Mouse (Mus musculus) spleen, adult 12 weeks (tissue): ENCODE results near the gene Hist1h4d.
"Not testable (repeated sequence)": the region's sequence is repeated elsewhere in the genome, so short reads cannot be mapped to it uniquely, and the experiment has no call there.

Experiments
- DNase-seq: peaks from one replicate; pipeline ENCODE4 v3.0.0; 2022; ENCODE audit warnings: low spot score

Hist1h4d gene

DNA sequence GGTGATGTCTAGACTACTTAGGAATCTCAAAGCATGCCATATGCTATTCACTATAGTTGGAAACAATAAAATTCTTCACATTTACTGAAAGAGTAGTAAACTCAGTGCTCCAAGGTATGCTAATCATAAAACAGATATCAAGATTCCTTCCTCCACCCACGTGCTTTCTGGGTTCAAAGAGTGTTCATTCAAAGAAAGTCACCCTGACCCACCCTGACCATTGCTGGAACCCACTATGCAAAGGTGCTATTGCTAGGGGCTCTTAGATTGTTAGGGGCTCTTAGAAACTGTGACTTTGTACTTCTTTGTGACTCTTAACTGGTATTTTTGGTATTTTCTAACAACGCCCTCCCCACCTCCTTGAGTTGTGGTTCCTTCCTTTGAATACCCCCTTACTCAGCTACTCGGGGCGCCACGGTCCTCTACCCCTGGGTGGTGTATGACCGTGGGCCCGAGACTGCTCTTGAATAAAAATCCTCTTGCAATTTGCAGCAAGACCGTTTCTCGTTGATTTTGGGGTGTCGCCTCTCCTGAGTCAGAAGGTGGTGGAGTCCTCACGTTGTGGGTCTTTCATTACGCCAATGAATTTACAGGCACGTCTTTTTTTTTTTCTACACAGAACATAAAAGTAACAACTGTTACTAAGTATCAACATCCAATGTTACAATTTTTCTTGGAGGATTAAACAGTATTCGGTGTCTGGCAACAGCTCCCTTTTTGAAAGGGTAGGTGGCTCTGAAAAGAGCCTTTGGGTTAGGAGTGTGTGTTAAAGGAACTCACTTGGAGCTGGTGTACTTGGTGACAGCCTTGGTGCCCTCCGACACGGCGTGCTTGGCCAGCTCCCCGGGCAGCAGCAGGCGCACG lies 8.1 kb upstream of the Hist1h4d start:
- DNase-seq, result not testable (repeated sequence)

DNA sequence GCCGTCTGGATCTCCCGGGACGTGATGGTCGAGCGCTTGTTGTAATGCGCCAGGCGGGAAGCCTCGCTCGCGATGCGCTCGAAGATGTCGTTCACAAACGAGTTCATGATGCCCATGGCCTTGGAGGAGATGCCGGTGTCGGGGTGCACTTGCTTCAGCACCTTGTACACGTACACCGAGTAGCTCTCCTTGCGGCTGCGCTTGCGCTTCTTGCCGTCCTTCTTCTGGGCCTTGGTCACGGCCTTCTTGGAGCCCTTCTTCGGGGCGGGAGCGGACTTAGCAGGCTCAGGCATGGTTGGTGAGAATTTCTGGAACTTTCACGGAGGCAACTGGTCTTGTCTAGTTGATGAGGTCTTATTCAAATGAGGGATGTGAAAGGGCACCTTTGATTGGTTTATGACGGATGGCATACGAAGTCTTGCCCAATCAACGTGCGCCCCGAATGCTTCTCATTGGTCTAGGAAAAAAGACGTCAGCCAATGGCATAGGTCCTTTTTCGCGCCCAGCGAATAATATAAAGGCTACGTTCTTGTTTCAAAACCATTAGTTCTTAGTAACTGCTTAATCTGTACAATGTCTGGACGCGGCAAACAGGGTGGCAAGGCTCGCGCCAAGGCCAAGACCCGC lies 7.4 kb upstream of the Hist1h4d start, which contains the start of the genes Hist1h2bf and Hist1h2ad:
Hist1h2bf (minus strand) TSS at position 299 of the 627 bp plus-strand sequence.
Hist1h2ad (plus strand) TSS at position 484 of the 627 bp plus-strand sequence.
- DNase-seq, result peak; percentile 85

DNA sequence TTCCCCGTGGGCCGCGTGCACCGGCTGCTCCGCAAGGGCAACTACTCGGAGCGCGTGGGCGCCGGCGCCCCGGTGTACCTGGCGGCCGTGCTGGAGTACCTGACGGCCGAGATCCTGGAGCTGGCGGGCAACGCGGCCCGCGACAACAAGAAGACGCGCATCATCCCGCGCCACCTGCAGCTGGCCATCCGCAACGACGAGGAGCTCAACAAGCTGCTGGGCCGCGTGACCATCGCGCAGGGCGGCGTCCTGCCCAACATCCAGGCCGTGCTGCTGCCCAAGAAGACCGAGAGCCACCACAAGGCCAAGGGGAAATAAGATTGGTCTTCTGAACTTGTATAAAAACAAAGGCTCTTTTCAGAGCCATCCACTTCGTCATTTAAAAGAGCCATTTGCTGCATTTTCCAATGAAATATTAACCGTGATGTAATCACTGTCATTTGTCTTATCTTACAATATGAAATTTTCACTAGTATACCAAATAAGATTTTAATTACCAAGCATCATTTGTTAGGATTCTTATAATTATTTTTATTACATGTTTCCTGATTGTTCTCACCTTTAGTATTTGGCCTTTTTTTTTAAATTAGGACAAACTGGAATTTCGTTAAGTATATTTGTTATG lies 6.7 kb upstream of the Hist1h4d start:
- not testable (repeated sequence) for DNase-seq

DNA sequence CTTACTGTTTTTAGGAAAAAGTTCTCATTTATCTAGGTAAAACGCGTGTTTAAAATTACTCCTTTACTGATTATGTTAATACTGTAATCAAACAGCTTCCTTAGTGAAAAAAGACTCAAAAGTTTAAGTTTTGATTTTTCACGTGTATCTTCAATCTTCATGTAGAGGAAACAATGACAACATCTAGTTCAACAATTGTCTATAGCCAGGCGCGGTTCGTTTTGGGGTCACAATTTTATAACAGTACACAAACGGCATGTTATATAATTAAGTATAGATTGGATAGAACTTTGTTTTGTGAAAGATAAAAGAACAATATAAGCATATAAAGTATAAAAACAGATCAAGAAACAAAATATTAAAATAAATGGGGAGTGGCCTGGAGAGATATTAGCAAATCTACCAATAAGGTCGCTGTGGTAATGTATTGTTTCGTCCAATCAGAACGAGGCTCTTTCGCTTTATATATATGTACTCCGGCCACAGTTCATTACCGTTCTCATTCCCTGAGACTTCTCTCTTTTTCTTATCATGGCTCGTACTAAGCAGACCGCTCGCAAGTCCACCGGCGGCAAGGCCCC lies 6.0 kb upstream of the Hist1h4d start, which contains the start of gene Hist1h3d:
Hist1h3d (plus strand) TSS at position 493 of the 581 bp plus-strand sequence.
- peak; percentile 76 for DNase-seq

DNA sequence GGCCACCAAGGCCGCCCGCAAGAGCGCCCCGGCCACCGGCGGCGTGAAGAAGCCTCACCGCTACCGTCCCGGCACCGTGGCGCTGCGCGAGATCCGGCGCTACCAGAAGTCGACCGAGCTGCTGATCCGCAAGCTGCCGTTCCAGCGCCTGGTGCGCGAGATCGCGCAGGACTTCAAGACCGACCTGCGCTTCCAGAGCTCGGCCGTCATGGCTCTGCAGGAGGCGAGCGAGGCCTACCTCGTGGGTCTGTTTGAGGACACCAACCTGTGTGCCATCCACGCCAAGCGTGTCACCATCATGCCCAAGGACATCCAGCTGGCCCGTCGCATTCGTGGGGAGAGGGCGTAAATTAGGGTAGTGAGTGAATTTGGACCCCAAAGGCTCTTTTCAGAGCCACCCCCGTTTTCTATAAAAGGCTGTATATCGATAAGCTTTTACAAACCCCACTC lies 5.5 kb upstream of the Hist1h4d start:
- not testable (repeated sequence) for DNase-seq

DNA sequence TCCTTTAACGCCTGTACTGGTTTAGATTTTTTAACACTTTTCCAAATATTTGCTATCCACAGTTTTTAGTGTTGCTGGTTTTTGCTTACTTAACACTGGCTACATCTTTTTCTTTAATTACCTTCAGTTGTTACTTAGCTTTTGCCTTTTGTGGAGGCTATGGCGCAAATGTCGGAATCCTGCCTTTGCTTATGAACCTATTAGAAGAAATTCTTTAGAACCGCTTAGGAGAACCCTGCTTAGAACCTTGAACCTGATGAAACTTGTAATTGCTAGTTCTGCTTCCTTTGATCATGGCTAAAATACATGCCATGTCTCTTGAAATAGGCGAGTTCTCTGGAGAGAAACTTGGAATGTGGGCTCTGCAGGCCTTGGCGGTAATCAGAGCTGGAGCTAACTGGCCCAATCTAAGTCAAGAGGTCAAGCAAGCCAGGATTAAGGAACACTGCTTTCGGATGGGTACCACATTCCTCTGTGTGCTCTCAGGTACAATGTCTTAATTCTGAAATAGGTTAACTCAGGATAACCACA lies 5.0 kb upstream of the Hist1h4d start:
- DNase-seq, result no peak

DNA sequence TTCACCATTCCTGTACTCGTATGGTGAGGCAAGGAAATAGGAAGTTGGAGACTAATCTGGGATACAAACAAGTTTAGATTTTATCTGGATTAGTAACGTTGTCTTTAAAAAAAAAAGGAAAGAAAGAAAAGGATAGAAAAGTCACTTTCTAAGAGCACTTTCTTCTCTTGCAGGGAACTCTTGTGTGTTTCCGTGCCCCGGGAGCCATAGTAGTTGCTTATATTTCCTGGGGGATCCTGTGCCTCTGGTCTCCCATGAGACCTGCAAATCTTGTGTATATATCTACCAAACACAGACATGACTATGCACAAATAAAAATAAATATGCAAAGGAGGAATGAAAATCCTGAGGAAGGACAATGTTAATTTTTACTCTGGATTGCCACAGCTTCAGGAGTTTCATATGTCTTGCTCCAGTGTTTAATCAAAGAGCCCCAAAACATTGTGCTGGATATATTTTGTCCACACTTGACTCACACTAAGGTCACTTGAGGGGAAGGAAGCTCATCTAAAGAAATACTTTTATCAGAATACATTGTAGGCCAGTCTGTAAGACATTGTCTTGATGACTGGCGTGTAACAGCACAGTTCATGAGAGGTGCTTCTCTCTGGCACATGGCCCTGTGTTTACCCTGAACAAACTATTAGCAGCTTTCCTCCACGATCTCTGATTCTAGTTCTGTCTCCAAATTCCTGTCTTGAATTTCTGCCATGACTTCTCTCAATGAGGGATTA lies 4.3 kb upstream of the Hist1h4d start:
- no peak for DNase-seq

DNA sequence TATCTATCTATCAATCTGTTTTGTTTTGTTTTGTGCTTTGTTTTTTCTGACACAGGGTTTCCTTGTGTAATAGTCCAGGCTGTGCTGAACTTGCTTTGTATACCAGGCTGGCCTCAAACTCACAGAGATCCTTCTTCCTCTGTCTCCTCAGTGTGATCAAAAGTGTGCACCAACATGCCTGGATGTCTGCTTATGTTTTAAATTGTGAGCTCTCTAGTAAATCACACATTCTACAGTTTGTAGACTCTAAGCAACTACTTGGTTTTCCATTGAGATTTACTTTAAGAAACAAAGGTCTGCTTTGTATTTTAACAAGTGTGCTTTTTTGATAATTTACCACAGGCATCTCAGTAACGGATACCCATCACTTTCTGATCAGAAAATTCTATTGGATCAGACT lies 3.6 kb upstream of the Hist1h4d start:
- DNase-seq, result no peak

DNA sequence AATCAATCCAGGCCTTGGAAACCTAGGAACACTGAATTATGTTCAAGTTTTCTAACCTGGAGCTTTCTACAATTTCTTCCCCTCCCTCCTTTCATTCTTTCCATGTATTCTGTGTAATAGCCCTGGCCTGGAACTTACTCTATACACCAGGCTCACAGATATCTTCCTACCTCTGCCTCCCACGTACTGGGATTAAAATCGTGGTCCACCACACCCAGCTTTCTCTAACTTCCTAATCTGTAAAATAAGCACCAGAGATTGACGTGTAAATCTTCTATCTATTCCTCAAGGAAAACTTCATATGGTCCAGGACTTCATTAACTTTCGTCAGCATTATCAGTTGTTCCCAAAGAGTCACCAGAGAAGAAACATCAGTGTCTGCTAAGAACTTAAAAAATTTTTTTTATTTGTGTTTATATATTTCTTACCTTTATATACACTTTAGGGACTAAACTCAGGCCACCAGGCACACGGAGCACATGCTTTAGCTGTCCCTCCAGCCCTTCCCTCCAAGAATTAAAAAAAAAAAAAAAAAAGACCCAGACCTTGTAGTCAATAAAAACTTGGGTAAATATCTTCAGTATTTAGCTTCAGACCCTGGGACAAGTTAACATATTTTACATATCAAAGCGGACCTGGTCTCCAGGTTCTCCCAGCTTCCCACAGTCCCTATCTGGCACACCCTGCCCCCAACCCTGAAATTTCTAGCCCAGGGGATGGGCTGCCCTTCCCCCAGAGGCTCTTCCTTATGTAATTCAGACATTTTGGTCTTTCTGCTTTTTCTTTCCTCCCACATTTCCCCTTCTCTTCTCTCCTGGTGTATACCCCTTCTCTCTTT lies 1.0 kb downstream of the Hist1h4d start:
- DNase-seq, result no peak

DNA sequence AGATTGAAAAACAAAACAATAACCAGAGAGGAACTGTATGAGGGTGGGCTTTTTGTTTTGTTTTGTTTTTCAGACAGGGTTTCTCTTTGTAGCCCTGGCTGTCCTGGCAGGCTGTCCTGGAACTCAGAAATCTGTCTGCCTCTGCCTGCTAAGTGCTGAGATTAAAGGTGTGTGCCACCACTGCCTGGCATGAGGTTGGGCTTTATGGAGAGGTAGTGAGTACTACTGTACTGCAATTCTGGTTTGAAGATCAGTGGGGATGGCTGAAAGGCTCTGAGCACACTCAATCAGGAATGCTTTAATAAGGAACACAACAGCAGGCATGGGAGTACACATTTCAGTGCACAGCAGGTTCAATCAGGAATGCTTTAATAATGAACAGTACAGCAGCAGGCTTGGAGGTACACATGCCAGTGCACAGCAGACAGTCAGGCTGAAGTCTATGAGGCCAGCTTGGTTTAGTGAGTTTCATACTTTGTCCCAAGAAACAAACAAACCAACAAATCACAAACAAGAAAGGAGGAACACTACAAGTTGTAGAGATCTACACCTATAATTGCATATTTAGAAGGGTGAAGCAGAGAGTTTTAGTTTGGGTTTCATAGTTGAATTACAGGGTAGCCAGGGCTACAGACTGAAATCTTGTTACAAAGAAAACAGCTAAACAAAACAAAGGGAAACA lies 2.1 kb downstream of the Hist1h4d start:
- DNase-seq, result no peak

DNA sequence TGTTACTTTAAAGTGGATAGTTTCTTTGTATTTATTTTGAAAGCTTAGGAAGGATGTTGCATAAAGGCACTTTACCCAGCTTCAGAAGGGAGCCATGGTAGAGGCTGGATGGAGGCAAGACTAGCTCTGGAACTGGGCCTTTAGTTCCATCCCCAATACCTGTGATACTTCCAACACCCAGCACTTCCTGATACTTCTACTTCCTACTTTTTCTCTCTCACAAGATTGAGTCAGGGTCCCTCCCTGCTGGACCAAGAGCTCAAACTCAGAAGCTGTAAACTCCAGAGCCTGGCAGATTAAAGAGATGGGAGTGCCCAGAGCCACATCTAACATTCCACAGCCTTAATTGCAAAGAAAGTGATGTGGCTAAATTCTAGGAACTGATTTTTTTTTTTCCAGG lies 2.9 kb downstream of the Hist1h4d start:
- no peak for DNase-seq

DNA sequence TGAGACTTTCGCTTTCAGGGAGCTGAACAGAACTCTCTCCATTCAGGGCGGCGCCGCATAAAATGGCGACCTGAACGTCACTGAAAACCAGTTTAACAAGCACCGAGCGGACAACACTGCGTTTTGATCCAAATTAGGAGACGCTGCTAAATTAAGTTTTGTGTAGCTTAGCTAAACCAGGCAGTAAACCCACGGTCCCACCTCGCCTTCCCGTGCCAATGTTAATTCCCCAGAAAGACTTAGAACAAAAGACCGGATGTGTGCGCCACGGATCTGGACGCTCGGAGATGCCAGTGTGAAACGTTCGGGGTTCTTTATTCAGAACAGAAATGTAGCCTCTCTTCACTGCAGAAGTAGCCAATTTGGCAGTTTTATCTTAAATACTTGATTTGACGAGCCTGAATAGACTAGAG lies 3.6 kb downstream of the Hist1h4d start:
- peak; percentile 78 for DNase-seq

DNA sequence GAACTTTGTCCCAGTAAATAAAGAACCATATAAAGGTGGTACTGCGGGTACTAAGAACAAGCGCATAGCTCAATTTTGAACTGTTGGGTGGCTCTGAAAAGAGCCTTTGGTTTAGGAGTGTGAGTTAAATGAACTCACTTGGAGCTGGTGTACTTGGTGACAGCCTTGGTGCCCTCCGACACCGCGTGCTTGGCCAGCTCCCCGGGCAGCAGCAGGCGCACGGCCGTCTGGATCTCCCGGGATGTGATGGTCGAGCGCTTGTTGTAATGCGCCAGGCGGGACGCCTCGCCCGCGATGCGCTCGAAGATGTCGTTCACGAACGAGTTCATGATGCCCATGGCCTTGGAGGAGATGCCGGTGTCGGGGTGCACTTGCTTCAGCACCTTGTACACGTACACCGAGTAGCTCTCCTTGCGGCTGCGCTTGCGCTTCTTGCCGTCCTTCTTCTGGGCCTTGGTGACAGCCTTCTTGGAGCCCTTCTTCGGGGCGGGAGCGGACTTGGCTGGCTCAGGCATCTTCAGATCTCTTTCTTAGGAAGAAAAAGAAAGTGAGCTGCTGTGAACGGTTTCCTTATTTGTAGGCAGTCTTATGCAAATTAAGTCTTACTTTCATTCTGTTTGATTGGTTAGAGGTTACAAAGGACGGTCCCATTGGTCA lies 4.2 kb downstream of the Hist1h4d start:
- DNase-seq, result peak; percentile 76

DNA sequence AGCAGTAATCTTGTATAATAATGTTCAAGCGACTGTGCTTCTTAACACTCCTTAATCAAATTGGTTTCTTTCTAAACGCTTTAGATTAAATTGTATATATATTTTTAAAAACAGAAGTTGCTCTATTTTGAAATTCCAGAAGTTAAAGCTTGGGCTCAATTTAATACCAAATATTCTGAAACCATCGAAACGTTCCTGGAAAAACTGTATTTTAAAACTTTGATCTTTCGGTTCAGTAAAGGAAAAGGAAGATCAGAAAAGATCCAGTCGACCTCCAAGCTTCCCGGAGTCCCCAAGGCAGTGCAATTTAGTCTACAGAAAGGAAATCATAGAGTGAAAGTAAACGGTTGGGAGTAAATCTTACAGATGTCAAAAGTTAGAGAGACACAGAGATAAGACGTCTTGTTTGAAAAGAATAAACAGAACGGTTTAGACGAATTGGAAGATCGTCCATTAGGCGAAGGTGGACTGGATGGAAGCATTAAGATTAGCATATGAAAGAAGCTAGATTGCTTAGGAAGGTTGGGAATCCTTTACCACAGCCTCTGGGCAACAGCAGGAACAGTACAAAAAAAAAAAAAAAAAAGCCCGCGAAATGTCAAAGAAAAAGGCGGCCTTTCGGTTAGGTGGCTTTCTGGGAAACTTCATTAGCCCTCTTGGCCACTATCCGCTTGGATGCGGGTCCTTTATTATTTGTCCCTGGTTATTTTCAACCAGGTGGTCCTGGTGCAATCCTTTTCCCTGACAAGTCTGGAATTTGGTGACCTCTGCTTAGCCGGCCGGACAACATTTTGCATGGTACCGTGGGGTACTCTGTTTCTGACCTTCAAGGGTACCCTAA lies 4.9 kb downstream of the Hist1h4d start:
- no peak for DNase-seq

DNA sequence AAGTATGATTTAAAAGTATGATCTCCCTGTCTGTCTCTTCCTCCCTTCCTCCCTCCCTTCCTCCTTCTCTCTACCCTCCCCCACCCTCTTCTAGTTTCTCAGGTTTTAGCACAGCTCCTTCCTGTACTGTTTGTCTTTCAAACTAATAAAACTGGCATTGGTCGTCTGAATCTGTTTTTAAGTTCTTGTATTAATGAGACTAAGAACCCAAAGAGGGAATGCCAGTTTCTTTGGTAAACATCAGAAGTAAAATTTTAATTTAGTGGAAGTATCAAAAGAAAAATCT lies 5.5 kb downstream of the Hist1h4d start:
- no peak for DNase-seq

DNA sequence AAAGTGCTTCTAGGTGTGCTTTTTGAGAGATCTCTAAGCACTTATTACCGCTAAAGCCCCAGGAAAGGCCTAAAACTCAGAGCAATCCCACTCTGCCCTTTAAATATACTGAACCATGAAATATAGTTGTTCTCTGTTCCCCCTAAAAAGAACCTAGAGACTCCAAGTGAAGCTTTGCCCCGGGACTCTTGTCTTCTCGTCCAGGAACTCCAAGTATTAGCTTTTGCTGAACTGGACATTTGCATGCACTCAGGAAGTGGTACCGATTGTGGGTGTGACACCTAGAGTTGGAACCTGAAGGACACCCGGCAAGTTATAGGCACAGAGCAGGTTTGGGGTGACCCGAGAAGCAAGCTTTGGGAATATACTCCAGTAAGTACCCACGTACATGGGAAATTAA lies 9.8 kb downstream of the Hist1h4d start:
- DNase-seq, result no peak

DNA sequence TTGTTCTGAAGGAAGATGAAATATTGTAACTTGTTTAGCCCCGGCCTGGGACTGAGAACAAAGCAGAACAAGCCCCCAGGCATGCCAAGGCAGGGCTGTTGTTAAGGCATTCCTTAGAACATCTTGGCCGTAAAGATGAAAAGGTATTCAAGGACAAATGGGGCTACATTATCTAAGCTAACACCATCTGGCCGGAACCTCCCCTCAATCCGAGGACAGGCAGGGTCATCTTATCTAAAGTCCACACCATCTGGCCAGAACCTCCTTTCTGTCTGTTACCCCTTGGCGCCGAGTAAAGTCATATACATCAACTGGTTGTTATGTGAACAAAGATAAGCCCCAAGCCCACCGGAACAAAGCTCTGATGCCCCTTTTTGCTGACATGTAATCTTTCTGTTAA lies 10.5 kb downstream of the Hist1h4d start:
- not testable (repeated sequence) for DNase-seq

DNA sequence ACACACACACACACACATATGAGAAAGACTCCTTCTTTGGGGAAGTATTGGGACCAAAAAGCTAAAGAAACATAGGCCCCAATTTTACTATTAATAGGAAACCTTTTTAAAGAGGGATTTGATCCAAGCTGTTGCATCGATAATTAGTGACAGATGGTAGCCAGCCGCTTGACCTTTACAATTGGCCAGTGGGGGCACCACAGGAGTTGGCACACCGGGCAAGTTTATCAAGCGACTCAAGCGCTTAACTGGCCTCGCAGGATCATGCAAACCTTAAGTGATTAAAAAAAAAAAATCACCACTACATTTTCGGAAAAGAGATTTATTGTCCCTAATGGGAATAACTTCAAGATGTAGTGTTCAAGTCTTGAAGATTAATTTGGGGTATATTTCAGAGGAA lies 11.2 kb downstream of the Hist1h4d start:
- no peak for DNase-seq
